Mouse (Mus musculus): ENCODE results near the gene Zfhx3. TPM values are rescaled to one million over a fixed set of nuclear protein-coding genes. Genes with fewer than 3 reads are reported as not detected.

Zfhx3 gene
- total RNA-seq, 2 experiments from 2014 or later = 39.3 to 58.8 TPM

DNA sequence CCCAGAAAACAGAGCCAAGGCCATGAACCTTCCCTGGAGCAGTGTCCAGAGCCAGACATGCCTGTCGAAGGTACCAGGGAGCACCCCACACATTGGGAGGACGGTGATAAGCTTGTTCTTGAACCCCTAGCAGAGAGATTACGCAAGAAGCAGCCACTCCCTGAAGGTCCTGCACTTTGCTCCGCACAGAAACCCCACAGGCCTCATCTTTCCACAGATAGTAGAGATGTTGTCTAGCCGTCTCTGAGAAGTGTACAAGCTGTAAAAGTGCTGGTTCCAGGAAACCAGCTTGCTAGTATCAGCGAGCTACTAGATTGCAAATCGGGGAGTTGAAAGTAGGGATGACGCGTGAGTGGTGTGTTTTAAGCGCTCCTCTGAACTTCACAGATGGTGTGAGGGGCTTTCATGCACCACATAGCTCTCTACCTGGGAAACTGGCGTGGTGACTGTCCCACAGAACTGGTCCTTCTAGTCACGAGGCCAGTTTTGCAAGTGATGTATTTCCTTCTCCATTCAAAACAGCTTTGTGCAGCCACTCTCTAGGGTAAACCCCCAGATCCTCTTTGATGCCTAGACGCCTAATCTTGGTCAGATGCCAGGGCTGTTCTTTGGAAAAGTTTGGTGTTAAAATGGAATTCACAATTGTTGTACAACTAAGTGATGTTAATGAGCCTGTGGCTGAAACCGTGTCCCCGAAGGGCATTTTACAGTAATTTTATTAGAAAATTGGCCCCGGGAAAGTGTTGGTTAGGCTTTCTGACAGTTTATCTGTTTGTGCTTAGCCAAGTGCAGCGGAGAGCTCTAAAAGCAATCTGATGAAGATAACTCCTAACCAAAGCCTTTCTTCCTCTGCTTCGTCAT lies 993.6 kb downstream of the Zfhx3 start:
- DNase-seq = no peak

DNA sequence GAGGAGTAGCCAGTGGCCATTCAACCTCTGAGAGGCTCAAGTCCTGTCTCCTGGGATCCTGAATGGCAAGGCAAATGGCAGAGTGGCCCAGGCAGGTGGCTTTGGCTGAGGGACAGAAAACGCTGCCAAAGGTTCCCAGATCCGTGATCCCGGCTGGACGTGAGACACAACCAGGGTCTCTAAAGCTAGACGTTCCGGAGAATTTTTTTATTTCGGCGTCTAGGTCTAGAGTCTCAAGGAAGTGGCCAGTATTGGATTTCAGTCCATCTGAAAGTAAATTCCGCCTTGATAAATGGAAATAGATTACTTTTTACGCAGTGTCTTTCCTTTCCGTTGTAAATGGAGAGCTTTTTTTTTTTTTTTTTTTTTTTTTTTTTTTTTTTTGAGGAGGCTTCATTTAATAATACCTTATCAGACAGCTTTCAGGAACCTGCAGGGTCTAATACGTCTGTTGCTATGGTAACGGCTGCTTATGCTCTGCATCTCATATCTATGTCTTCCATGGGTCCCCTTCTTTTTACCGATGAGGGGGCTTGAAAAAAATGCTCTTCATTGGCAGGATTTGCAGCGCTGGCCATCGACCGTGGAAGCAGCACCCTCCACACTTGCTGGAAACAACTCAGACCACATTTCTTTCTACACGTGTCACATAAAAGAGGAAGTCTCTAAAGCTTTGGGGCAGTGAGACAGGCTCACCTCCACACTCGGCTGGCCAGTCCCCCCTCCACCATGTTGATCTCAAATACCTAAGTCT lies 994.4 kb downstream of the Zfhx3 start:
- no peak for DNase-seq

DNA sequence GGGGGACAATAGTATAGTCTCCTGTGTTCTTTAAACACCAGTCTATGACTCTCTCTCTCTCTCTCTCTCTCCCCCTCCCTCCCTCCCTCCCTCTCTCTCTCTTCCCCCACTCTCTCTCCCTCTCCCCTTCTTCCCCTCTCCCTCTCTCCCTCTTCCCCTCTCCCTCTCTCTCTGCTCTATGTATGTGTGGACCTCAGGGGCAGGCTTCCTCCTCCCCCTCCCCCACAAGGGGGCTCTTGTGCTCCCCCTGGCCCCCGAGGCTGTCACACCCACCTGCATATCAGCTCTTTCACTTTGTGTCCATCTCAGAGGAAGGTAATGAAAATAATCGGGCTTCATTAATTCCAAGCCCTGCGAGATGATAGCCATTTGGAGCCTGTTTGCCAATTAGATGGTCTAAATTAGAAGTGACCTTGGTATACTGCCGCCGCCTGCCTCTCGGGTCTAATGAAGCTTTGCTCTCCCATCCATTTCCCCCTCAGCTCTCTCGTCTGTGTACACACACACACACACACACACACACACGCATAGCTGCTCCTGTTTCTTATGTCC lies 995.5 kb downstream of the Zfhx3 start:
- DNase-seq = no peak

DNA sequence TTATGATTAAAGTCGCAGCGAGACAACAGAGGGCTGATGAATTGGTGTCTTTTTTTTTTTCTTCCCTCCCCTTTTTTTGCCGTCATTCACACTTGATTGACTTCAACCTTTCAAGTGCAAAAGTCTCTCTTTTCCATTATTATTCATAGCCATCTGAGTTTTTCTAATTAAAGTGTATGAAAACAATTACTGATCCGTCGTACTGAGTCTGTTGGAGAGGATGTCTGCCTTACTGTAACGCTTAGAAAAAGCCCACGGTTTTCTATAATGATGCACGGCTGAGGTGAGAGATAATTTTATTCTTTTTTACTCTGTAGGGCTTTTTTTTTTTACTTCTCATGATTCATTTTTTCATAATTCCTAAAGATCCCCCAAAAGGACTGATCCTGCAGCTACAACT lies 1000.2 kb downstream of the Zfhx3 start:
- DNase-seq = no peak

DNA sequence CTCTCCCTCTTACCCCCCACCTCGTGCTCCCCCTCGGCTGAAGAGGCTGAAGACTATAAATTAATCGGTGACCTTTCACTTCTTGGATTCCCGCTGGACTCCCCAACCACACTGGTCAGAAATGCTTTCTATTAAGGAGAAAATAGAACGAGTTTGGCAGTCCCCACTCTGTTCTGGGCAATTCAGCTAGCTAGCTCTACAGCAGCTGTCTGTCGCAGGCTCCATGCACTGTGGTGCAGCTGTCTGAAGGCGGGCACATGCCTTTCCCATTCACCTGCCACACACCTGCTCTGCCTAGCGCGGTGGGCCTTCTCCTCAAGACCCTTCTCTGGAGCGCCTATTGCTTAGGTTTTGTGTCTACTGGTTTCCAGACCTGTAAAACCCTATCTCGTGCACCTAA lies 1000.7 kb downstream of the Zfhx3 start:
- no peak for DNase-seq

DNA sequence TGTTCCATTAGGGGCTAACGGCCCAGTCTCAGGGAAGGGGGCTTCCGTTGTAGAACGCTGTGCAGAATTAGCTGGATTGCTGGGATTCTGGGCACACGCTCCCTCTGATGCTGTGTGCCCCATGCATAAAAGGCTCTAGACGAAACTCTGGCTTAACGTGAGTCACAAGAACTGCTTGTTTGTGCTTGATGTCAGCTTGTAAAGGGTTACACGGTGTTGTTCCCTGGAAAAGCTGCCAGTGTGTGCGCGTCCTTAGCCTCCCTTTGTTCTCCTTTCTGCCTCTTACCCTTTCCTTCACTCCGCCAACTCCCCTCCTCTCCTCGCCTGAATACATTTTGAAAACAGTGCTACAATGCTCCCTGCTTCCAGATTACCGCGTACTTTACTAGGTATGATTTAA lies 1001.9 kb downstream of the Zfhx3 start:
- no peak for DNase-seq

DNA sequence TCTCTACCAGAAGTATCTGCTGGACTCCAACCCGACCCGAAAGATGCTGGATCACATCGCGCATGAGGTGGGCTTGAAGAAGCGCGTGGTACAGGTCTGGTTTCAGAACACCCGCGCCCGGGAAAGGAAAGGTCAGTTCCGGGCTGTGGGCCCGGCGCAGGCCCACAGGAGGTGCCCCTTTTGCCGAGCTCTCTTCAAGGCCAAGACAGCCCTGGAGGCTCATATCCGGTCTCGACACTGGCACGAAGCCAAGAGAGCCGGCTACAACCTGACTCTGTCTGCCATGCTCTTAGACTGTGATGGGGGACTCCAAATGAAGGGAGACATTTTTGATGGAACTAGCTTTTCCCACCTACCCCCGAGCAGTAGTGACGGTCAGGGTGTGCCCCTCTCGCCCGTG lies 1007.9 kb downstream of the Zfhx3 start:
- no peak for DNase-seq

DNA sequence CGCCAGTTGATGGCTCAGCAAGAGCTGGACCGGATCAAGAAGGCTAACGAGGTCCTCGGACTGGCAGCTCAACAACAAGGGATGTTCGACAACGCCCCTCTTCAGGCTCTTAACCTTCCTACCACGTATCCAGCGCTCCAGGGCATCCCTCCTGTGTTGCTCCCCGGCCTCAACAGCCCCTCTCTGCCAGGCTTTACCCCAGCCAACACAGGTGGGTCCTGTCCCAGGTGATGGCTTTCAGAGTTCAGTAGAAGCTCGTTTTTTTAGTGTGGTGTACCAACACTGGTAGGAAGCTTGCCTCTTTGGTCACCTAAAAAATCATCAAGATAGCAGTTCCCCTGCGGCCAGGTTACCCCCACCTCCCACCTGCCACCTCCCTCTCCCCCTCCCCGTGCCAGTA lies 1009.1 kb downstream of the Zfhx3 start:
- no peak for DNase-seq

DNA sequence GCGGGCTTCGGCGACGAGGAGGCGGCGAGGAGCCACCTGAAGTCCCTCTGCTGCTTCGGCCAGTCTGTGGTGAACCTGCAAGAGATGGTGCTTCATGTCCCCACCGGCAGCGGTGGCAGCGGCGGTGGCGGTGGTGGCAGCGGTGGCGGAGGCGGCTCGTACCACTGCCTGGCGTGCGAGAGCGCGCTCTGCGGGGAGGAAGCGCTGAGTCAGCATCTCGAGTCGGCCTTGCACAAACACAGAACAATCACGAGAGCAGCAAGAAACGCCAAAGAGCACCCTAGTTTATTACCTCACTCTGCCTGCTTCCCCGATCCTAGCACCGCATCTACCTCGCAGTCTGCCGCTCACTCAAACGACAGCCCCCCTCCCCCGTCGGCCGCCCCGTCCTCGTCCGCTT lies 1014.0 kb downstream of the Zfhx3 start:
- no peak for DNase-seq

DNA sequence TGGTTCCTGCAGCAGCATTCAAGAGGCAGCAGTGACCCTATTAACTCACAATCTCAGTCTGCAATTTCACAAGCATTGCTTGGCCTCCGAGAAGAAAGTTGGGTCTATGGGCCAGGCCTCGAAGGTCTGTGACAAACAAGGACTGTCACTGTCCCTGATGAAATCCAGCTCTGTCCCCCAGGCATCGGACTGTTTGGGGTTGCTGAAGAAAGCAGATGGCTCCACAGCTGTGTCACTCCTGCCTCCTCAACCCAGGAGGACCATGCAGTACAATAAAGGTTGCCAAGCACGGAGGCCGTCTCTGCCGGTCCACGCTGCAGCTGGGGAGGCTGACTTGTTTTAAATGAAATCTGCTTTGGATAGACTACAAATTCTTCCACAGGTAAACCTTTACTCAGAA lies 1020.1 kb downstream of the Zfhx3 start:
- DNase-seq = no peak

DNA sequence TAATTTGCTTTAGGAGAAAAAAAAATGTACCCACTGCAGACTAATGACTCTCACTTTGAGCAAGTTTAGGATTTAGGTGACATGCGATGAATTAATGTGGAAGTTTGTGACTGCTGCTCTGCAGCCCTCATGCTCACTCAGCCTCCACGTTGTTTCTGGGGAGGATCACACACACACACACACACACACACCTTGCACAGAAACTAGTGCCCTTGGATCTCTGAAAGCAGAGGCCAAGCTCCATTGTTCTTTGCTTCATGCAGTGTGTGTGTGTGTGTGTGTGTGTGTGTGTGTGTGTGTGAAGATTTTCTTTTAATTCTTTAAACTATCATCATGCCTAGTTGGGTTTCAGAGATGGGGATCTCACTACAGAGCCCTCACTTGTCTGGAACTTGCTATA lies 1020.7 kb downstream of the Zfhx3 start:
- DNase-seq = no peak

DNA sequence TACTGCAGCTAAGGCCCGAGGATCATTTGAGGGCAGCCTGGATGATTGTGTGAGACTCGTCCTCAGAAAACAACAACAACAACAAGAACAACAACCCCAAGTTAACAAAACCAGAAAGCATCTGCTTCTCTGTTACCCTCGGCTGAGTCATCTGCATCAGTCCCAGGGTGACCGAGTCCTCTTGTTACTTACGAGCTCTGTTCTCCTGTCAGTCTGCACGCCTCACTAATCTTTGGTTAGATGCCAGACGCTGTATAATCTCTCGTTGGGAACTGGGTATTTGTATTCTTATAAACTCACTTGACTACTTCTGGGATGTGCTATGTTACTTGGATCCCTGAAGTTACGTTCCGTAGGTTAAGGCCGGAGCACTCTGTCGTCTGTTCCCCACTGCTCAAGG lies 1023.6 kb downstream of the Zfhx3 start:
- no peak for DNase-seq

DNA sequence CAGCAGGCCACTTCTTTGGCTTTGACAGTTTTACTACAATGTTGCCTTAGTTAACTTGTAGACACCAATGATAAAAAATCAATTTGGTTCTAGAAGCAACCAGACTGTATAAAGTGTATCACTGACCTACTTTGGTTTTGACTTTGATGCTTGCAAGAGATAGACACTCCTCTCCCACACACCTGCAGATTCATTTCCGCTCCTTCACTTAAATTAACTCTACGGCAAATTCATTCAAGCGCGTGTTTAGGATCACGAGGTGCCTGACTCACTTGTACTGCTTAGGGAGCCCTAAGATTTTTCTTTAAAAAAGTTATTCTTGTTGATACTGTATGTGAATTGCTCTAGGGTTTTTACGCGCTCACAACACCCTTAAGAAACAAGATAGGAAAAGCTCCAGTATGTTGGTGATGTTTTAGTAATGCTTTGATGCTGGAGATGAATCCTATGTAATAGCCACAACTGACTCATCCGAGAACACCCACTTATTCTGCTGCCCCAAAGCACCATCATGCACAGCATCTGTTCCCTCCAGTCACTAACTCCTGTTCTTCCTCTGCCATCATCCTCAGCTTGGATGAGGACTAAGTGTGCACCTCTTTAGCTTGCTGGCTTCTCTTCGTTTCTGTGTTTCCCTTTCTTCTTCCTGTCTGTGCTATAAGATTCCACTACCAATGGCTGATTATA lies 1031.3 kb downstream of the Zfhx3 start:
- no peak for DNase-seq

DNA sequence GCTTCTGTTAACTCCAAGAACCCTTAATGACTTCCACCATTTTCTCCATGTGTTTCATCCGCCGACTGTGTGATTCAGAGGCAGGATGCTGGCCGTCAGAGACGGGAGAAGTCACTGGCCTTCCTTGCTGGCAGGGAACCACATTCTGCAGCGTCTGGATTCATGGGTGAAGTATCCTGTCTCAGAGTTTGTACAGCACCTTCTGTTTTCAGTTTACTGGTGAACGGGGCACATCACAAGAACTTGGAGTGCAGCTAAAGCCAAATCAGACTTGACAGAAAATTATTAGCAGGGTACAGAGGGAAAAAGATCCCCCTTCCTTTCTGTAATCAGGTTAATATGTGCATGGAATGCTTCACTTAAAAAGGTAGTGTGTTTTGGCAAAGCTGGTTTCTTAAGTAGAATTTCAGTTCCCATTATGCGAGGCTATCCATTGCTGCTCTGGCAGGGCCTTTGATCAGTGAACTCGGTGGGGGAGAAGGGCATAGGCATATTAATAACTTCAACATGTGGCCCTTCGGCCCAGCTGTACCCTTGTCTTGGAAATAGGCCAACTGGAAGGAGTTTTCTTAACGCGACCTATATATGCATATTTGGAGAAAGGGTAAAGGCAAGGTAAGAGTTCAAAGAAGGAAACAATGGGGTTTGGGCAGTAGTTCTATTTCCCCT lies 1035.4 kb downstream of the Zfhx3 start:
- DNase-seq = no peak

DNA sequence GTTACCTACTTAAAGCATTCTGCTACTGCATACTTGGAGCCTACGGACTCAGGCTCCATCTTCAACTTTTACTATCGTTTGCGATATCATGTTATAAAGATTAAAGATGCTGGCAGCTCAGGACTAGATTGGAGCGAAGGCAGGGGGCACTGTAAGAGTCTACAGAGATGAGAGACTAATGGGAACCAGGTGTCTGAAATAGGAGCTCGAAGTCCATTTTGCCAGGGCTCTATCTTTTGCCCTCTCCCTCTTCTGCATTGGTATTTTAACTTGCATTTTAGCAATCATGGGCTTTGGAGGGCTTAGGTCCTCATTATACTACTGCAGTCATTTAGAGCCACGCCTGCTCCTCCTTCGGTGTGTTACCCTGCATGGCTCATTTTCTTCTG lies 1035.9 kb downstream of the Zfhx3 start:
- no peak for DNase-seq

DNA sequence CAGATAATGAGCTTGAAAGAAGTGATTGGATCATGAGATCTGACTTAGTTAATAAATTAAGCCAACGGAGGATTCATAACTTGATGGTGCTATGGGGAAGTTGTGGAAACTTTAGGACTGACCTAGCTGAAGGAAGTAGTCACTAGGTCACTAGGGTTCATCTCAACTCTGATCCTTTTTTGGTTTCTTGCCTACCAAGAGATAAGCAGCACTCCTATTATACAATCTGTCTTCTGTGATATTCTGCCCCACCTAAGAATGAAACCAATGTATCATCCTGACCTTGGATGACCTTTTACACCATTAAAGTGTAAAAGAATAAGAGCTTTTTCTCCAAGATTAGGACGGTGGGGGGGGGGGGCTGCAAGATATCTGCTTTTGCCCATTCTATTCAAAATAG lies 1042.5 kb downstream of the Zfhx3 start:
- DNase-seq = no peak

DNA sequence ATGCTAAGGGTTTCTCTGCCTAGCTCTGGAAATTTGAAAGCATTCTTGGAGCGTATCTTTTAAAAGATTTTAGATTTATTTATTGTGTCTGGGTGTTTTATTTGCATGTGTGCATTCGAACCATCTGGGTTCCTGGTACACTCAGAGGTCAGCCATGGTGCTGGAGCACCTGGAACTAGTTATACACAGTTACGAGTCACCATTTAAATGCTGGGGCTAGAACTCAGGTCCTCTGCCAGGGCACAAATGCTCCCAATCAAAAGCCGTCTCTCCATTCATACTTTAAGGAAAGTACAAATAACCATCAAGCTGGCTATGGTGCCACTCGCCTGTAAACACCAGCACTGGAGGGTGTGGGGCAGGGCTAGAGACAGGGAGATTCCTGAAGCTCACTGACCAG lies 1047.4 kb downstream of the Zfhx3 start:
- no peak for DNase-seq

DNA sequence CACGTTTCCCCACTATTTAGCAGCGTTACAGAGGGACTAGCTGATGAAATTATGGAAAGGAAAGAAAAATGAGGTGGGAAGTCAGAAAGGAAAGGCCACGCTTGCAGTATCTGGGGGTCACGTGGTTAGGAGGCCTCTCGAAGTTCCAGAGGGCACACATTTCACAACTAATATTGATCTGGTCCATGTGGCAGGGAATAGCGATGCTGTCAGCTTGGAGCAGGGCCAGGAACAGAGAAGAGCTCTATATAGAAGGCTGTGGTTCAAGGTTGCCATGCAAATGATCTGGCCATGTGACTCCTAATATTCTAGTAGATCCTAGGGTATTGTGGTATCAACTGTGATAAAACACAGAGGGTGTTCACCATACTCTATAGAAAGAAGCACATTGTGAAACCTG lies 1048.1 kb downstream of the Zfhx3 start:
- DNase-seq = no peak

DNA sequence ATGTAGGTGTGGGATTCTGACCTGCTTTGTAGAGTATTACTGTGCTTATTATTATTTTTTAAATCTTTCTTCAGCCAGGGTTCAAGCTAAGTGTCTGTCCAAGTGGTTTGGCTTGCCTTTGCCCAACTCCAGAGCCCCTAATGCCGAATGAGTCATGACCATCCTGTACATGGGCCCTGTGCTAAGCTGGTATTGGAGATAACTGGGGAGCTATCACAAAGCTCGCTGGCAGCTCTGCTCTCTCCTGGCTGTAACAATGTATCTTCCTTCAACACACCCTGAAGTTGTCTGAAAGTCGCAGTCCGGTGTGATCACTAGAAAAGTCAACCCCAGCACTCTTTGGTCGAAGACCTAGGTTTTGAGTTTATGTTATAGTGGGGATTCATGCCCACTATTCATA lies 1049.0 kb downstream of the Zfhx3 start:
- DNase-seq = no peak

DNA sequence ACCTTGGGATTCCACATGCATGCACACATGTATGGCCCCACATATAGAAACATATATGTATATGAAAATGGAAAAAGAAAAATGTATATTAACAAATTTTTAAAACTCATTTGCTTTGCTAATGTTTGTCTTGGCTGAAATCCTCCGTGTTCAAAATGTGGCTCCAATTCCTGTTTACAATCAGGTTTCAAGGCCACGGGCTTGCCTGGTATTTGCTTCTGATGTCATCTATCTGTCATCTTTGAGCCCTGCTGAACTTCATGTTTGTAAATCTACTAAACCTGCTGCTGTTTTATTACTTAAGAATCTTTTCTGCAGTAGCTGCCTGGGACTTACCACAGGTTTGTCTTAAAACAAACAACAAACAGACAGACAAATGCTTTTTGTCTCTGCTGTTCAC lies 1051.3 kb downstream of the Zfhx3 start:
- DNase-seq = no peak

DNA sequence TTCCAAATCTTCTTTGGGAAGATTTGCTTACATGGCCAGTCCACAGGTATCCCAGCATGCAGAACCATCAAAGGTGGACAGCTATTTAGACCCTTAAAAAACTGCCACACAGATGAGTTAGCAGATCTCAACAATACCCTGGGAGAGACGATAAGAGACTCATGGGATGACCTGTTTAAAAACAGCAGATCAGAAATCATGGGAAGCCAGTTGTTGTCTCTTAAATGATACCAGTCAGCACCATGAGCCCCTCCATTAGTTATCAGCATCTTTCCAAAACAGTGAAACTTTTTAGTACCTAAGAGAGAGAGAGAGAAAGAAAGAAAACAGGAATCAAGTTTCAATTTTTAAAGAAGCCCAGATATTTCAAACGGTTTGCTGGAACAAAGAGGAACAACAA lies 1051.7 kb downstream of the Zfhx3 start:
- no peak for DNase-seq

DNA sequence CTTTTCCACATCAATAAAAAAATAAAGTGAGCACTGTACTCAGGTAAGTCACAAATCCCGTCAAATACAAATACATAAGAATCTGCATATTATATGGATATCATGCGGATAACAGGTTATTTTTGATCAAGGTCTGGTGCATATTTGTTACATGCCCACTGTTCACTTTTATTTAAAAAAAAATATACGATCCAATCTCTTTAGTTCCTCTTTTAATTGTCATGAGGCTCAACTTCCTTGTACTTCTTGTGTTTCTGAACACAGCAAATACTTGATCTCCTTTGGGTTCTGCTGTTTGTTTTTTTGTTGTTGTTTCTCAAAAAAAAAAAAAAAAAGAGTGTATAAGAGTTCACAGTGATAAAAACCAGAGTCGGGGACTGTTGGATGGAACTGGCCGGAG lies 1052.4 kb downstream of the Zfhx3 start:
- no peak for DNase-seq

All from adrenal gland, postnatal 36 days (tissue).